Mouse (Mus musculus) CH12.LX (cell line): ENCODE measurements around the gene Tmem145. TPM values are rescaled to one million over a fixed set of nuclear protein-coding genes. Genes with fewer than 3 reads are reported as not detected.

Source experiments
- DNase-seq: peaks from one replicate; pipeline ENCODE4 v3.0.0-alpha.2; 2013; ENCODE audit errors: extremely low read depth
- H3K27ac ChIP-seq: 2 replicates; pipeline ENCODE4 v1.5.1; 2012; ENCODE audit warnings: low read depth, mild to moderate bottlenecking, control low read depth, moderate library complexity; ENCODE audit not compliant: insufficient read depth
- H3K27me3 ChIP-seq: replicated peaks from 2 replicates; pipeline ENCODE3; 2012; ENCODE audit warnings: inconsistent platforms
- H3K36me3 ChIP-seq, 2 experiments: replicated peaks in 1 of 2; 2 replicates each; pipeline versions ENCODE3 to v1.6.1; 2012; ENCODE audit warnings: inconsistent platforms in 1 of 2, low read length in 1 of 2, mild to moderate bottlenecking in 1 of 2, mixed read lengths in 1 of 2, moderate library complexity in 1 of 2; ENCODE audit not compliant: control insufficient read depth in 1 of 2, insufficient read depth in 1 of 2
- H3K4me1 ChIP-seq, 2 experiments: 2 replicates each; pipeline ENCODE4 v1.6.1; 2012; ENCODE audit warnings: inconsistent platforms in 1 of 2, moderate library complexity in 1 of 2; ENCODE audit not compliant: insufficient read depth in 2 of 2, control insufficient read depth in 1 of 2
- H3K4me2 ChIP-seq: 2 replicates; pipeline ENCODE4 v1.6.1; 2012; ENCODE audit warnings: low read depth, mild to moderate bottlenecking, control low read depth; ENCODE audit not compliant: poor library complexity, insufficient read depth, severe bottlenecking
- H3K4me3 ChIP-seq, 3 experiments: fragments of 150-350 bp in 1 of 3; sonication (generic) in 1 of 3; replicated peaks in 1 of 3; 2 replicates each; pipeline versions ENCODE3 to v1.5.1; 2011 to 2012; ENCODE audit warnings: low read depth in 2 of 3, low read length in 2 of 3, mild to moderate bottlenecking in 2 of 3, moderate library complexity in 2 of 3, control low read depth in 1 of 3, improper control_type of control experiment in 1 of 3, inconsistent platforms in 1 of 3, mixed read lengths in 1 of 3; ENCODE audit not compliant: poor library complexity in 1 of 3
- H3K79me2 ChIP-seq: replicated peaks from 2 replicates; pipeline ENCODE4 v1.6.1; 2012; ENCODE audit warnings: mild to moderate bottlenecking, moderate library complexity; ENCODE audit not compliant: control insufficient read depth, poor library complexity, insufficient read depth, severe bottlenecking; ENCODE audit errors: extremely low read depth
- H3K9ac ChIP-seq: 2 replicates; pipeline ENCODE4 v1.6.1; 2012; ENCODE audit warnings: low read depth, mild to moderate bottlenecking, control low read depth, moderate library complexity; ENCODE audit not compliant: insufficient read depth
- H3K9me3 ChIP-seq: replicated peaks from 2 replicates; pipeline ENCODE3; 2012; ENCODE audit warnings: low read length, inconsistent platforms, mixed read lengths
- CHD1 ChIP-seq: IDR thresholded peaks from 2 replicates; pipeline ENCODE4 v1.6.1; 2012; ENCODE audit warnings: low read depth, low read length, improper control_type of control experiment, inconsistent platforms
- CHD2 ChIP-seq: IDR thresholded peaks from 2 replicates; pipeline ENCODE4 v1.6.1; 2011; ENCODE audit warnings: low read length, improper control_type of control experiment
- CTCF ChIP-seq, 2 experiments: IDR thresholded peaks in 1 of 2; conservative IDR thresholded peaks in 1 of 2; 2 replicates each; pipeline ENCODE4 v1.5.1; 2011 to 2012; ENCODE audit warnings: low read depth in 2 of 2, low read length in 2 of 2, improper control_type of control experiment in 1 of 2, inconsistent platforms in 1 of 2, mild to moderate bottlenecking in 1 of 2, moderate library complexity in 1 of 2
- E2F4 ChIP-seq: IDR thresholded peaks from 2 replicates; pipeline ENCODE4 v1.6.1; 2011; ENCODE audit warnings: low read depth, low read length, improper control_type of control experiment; ENCODE audit not compliant: insufficient replicate concordance
- ETS1 ChIP-seq: conservative IDR thresholded peaks from 2 replicates; pipeline ENCODE4 v1.6.1; 2012; ENCODE audit warnings: low read depth, mild to moderate bottlenecking, inconsistent platforms, low read length, improper control_type of control experiment, moderate library complexity
- HCFC1 ChIP-seq: IDR thresholded peaks from 2 replicates; pipeline ENCODE4 v1.6.1; 2012; ENCODE audit warnings: low read depth, mild to moderate bottlenecking, inconsistent platforms, low read length, improper control_type of control experiment
- IRF4 ChIP-seq: IDR thresholded peaks from 2 replicates; pipeline ENCODE4 v1.6.1; 2014; ENCODE audit warnings: low read depth, mild to moderate bottlenecking, inconsistent platforms, low read length, improper control_type of control experiment
- JUND ChIP-seq: conservative IDR thresholded peaks from 2 replicates; pipeline ENCODE4 v1.6.1; 2011; ENCODE audit warnings: low read depth, low read length, improper control_type of control experiment
- MAX ChIP-seq: IDR thresholded peaks from 2 replicates; pipeline ENCODE4 v1.6.1; 2011; ENCODE audit warnings: low read length, improper control_type of control experiment
- MAZ ChIP-seq: IDR thresholded peaks from 2 replicates; pipeline ENCODE4 v1.6.1; 2012; ENCODE audit warnings: low read depth, mild to moderate bottlenecking, inconsistent platforms, low read length, improper control_type of control experiment, moderate library complexity
- MXI1 ChIP-seq: IDR thresholded peaks from 2 replicates; pipeline ENCODE4 v1.6.1; 2011; ENCODE audit warnings: mild to moderate bottlenecking, low read depth, low read length, improper control_type of control experiment
- MYC ChIP-seq: IDR thresholded peaks from 2 replicates; pipeline ENCODE4 v1.6.1; 2011; ENCODE audit warnings: low read depth, mild to moderate bottlenecking, improper control_type of control experiment, low read length
- NELFE ChIP-seq: IDR thresholded peaks from 2 replicates; pipeline ENCODE4 v1.6.1; 2011; ENCODE audit warnings: low read depth, low read length, improper control_type of control experiment
- NRF1 ChIP-seq: IDR thresholded peaks from 2 replicates; pipeline ENCODE4 v1.6.1; 2014; ENCODE audit warnings: low read depth, mild to moderate bottlenecking, inconsistent platforms, low read length, improper control_type of control experiment, moderate library complexity
- PAX5 ChIP-seq: IDR thresholded peaks from 2 replicates; pipeline ENCODE4 v1.6.1; 2012; ENCODE audit warnings: low read length, inconsistent platforms, mixed read lengths
- POLR2A ChIP-seq: IDR thresholded peaks from 2 replicates; pipeline ENCODE4 v1.6.1; 2011; ENCODE audit warnings: low read depth, mild to moderate bottlenecking, improper control_type of control experiment, low read length
- RCOR1 ChIP-seq: conservative IDR thresholded peaks from 2 replicates; pipeline ENCODE4 v1.6.1; 2012; ENCODE audit warnings: low read depth, mild to moderate bottlenecking, inconsistent platforms, low read length, improper control_type of control experiment
- SIN3A ChIP-seq: IDR thresholded peaks from 2 replicates; pipeline ENCODE4 v1.6.1; 2012; ENCODE audit warnings: low read length, improper control_type of control experiment, inconsistent platforms
- SMC3 ChIP-seq: IDR thresholded peaks from 2 replicates; pipeline ENCODE4 v1.6.1; 2011; ENCODE audit warnings: low read depth, low read length, improper control_type of control experiment
- TBP ChIP-seq: conservative IDR thresholded peaks from 2 replicates; pipeline ENCODE4 v1.6.1; 2011; ENCODE audit warnings: low read depth, low read length, improper control_type of control experiment
- TCF12 ChIP-seq: IDR thresholded peaks from 2 replicates; pipeline ENCODE4 v1.6.1; 2014; ENCODE audit warnings: low read depth, mild to moderate bottlenecking, inconsistent platforms, low read length, improper control_type of control experiment
- UBTF ChIP-seq: IDR thresholded peaks from 2 replicates; pipeline ENCODE4 v1.6.1; 2012; ENCODE audit warnings: low read depth, mild to moderate bottlenecking, inconsistent platforms, low read length, improper control_type of control experiment, moderate library complexity
- ZC3H11A ChIP-seq: IDR thresholded peaks from 2 replicates; pipeline ENCODE4 v1.6.1; 2012; ENCODE audit warnings: low read depth, mild to moderate bottlenecking, inconsistent platforms, low read length, improper control_type of control experiment
- ZMIZ1 ChIP-seq: IDR thresholded peaks from 2 replicates; pipeline ENCODE4 v1.6.1; 2012; ENCODE audit warnings: low read depth, mild to moderate bottlenecking, inconsistent platforms, low read length, improper control_type of control experiment
- dilution Hi-C: fragments of 300-500 bp; cut with MboI; formaldehyde crosslinking; loops from 2 replicates; pipeline ENCODE4 v1.14.3; 2020; ENCODE audit warnings: low sequenced_read_pairs; ENCODE audit not compliant: extremely low pct_unique_long_range_greater_than_20kb, extremely low pct_ligation_motif_present
- in situ Hi-C: fragments of 300-500 bp; cut with MboI; formaldehyde crosslinking; loops from 3 replicates; pipeline ENCODE4 v1.14.3; 2019; ENCODE audit warnings: low sequenced_read_pairs, low pct_ligation_motif_present, low pct_unique_long_range_greater_than_20kb, mixed read lengths
- polyA plus RNA-seq: library from polyadenylated mRNA; unstranded; fragments of >175 nt; gene quantifications from 2 replicates; pipeline ENCODE4 v1.2.1, GENCODE M21; 2012; ENCODE audit warnings: low read depth; ENCODE audit not compliant: insufficient read length
- total RNA-seq, 2 experiments: library from RNA; depleted of rRNA; stranded (reverse); fragments of 300-350 nt in 1 of 2; fragments of >200 nt in 1 of 2; gene quantifications; 2 replicates each; pipeline ENCODE4 v1.2.3; 2012 to 2014

The Tmem145 gene
- total and polyA plus RNA-seq, 3 experiments, result 0.10 TPM; not detected in 2

DNA sequence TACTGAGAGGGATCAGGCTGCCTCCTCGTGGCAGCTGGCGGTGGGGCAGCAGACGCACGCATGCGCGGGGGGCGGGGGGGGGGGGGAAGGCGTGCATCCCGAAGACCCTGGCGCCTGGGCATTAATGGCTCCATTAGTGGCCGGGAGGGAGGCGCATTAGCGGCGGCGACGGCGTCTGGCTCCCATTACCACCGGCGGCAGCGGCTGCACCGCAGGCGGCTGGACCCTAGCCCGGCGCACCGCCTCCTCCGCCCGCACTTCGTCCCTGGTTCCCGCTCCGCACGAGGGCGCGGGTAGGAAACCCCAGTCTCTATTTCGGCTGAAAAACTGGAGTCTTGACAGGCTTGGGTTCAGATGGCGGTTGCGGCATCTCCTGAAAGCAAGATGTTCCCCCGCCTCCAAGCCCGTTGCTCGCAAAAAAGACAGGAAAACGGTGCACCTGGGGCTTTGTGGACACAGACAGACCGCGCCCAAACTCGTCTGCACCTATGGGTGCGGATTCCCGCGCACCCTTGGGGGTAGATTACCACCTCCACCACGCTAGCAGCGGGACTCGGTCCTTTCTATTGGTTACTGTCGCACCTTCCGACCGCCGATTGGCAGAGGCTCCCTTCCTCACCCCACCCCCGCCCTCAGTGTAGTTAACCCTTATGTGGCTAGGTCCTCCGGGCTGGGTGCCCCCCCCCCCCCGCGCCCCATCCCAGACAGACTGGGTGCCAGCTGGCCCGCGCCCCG lies 27.4 kb upstream of the Tmem145 start:
- H3K4me1 ChIP-seq, result peaks cover 47 to 78% of the 10 kb centered on the region in 2 experiments
- H3K9ac ChIP-seq, result peak overlapping the region; percentile 53
- H3K36me3 ChIP-seq, result peaks cover 3 to 27% of the 10 kb centered on the region in 2 experiments
- H3K27ac ChIP-seq, result peak overlapping the region; percentile 72
- TF ChIP-seq MXI1 (peak; percentile 77), CHD1 (0 out of 2 replicates have a peak, but pooled peaks have one; percentile 41), POLR2A (peak; percentile 81), TCF12 (peak; percentile 55), NELFE (peak; percentile 69), CHD2 (peak; percentile 82), SMC3 (peak; percentile 68; the same call in 1 of the 2 replicates), ETS1 (no peak; the same call in 1 of the 2 replicates), HCFC1 (peak; percentile 59), MYC (no peak; the same call in 1 of the 2 replicates), MAX (peak; percentile 66), MAZ (peak; percentile 63), IRF4 (no peak; the same call in 1 of the 2 replicates), UBTF (0 out of 2 replicates have a peak, but pooled peaks have one; percentile 10), JUND (no peak), NRF1 (peak; percentile 81), CTCF (conservative IDR thresholded peaks at IDR 0.05 in 1 of 2, IDR thresholded peaks at IDR 0.05 in 1 of 2; ENCODE audit: low read depth in 2 of 2, low read length in 2 of 2) (peak in 1 of 2 experiments; percentile 74; a peak in 1 of 4 replicates), RCOR1 (peak; percentile 62; the same call in 1 of the 2 replicates), ZC3H11A (0 out of 2 replicates have a peak, but pooled peaks have one; percentile 12), PAX5 (no peak), TBP (peak; percentile 54; the same call in 1 of the 2 replicates), E2F4 (peak; percentile 87; the same call in 1 of the 2 replicates), ZMIZ1 (peak; percentile 89; the same call in 1 of the 2 replicates), SIN3A (peak; percentile 59; the same call in 1 of the 2 replicates)
- in situ Hi-C loops, result loop anchor here (5.0 to 10.0 kb wide), 3 partner anchors 36 to 146 kb away; no protein-coding TSS in a partner anchor
- peaks cover 8% of the 10 kb centered on the region for H3K79me2 ChIP-seq
- H3K4me3 ChIP-seq, result peak overlapping the region; percentile 48 to 68 (median 56)
- no peaks in the 10 kb centered on the region for H3K27me3 ChIP-seq
- no peaks in the 10 kb centered on the region for H3K9me3 ChIP-seq
- peak; percentile 91 for DNase-seq
- H3K4me2 ChIP-seq, result peak overlapping the region; percentile 79
- dilution Hi-C loops, result no loop called here
